Mouse (Mus musculus) megakaryocyte, adult 5-6 weeks (primary cell): ENCODE measurements around the gene B3galt1. TPM values are rescaled to one million over a fixed set of nuclear protein-coding genes. Genes with fewer than 3 reads are reported as not detected.

Experiments
- ATAC-seq: 2 replicates; pipeline ENCODE4 v1.8.0; 2016; ENCODE audit warnings: mild to moderate bottlenecking, inconsistent platforms; ENCODE audit not compliant: poor library complexity, severe bottlenecking
- total RNA-seq, 2 experiments: library from RNA; stranded (forward) in 1 of 2; stranded (reverse) in 1 of 2; fragments of 153-499, 151-499 nt in 1 of 2; fragments of 221-1000, 200-1000 nt in 1 of 2; gene quantifications; 2 replicates each; pipeline versions ENCODE4 v1.2.3 to v1.2.4; 2015 to 2017

The B3galt1 gene
- total RNA-seq, 2 experiments from 2014 or later = not detected

DNA sequence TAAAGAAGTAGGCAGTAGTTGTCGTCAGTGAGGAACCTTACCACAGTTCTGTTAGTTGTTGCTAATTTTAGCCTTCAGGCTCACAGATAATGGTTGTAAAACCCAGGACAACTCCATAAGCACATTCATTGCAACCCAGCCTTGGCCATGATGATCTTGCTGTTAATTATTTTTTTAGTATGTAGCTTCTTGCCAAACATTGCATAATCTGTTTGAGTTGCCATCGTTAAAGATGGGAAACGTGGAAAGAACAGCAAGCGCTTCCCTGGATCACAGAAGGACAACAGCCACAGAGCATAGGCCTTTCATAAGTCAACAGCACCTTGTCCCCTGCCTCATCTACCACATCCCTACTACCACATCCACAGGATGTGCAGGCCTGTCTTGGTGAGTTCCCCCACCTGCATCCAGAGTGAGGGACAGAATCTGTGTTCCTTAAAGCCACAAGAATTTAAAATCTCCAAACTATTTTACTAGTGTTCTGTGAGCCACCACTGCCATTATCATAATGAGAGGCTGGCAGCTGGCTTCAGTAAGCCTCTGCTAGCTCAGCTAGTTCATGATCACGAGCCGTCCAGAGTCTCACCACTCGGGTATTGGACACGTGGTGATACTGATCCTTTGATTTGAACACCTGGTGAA, 337.1 kb downstream of the B3galt1 start:
- no peak for ATAC-seq

DNA sequence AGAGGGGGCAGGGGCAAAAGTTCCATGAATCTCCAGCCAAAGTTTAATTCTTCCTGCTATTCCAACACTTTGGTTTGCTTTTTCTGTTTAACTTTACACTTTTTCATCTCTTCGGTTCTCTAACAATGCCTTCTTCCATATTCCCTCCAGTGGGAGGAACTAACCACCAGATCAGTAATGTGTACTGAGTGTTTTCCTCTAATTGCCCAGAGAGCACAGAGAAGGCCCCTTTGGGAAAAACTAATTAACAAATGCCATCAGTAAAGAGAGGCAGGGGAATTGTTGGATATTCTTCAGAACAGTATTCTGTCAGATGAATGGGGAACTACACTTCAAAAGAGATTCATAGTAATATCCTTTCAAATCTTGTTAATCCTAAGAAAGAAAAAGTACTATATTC, 338.1 kb downstream of the B3galt1 start:
- no peak for ATAC-seq

DNA sequence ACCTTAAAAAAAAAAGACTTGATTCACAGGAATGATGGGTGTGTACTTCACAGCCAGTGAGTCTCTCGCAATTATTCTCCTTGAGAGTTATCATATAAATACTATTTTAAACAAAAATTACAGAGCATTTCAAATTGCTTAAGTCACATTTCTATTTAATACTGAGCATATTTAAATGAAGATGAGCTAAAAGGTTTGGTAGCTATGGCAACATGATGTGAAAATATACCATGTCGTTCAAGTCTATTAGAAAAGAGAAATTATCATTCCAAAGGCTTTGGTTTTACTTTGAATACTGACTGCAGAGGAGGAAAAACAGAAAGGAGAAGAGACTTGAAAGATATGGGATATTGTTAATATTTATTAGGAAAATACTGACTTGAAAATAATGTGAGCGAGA, 366.3 kb downstream of the B3galt1 start:
- no peak for ATAC-seq

DNA sequence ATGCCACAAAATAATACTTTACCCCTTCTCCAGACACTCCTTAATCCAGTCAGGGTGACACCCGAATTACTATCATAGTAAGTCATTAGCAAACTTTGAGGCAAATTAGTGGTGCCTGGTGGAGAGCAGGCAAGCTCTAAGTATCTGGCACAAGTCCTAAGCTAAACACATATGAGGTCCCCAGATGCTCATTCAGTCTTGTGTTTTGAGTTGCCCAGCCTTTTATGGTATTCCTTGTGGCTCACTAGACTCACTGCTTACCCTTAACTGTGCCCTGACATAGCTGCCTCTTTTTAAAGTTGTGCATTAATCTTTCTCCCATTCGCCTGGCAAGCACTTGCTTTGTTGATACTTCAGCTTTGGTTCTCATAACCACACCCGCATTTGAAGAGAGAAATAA, 382.7 kb downstream of the B3galt1 start:
- ATAC-seq = no peak

DNA sequence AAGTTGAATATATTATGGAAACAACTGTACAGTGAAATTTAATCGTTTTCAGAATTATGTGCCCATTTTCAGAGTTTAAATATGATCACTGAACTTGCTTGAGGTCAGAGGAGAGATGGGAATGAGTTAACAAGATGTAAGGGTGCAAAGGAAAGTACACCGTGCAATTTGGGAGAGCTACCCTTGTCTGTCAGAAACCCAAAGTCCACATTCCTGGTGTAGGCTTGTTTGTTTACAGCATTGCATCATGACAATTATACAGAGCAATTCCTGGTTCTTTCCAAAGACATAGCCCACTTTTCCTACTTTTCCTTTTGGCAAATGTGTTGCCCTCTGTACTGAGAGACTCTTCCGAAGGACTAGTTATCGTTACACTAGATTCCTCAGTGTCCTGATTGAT, 390.5 kb downstream of the B3galt1 start:
- ATAC-seq = no peak

DNA sequence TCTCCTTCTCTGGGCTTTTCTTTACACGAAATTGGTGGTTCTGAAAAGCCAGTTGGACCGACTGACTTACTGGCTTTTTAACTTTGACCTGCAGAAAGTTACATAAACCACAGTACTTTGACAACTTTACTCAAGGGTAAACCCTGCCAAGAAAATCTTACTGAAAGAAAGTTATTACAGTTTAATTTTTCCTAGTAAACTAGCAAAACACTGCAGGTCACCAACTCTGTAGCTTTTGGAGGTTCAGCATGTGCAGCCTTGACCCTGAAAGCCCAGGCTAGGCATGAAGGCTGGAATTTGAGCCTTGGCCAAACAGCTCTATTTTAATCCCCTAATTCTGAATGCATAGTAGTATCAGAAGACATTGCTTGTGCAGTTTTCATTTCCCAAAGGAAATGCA, 391.9 kb downstream of the B3galt1 start:
- no peak for ATAC-seq

DNA sequence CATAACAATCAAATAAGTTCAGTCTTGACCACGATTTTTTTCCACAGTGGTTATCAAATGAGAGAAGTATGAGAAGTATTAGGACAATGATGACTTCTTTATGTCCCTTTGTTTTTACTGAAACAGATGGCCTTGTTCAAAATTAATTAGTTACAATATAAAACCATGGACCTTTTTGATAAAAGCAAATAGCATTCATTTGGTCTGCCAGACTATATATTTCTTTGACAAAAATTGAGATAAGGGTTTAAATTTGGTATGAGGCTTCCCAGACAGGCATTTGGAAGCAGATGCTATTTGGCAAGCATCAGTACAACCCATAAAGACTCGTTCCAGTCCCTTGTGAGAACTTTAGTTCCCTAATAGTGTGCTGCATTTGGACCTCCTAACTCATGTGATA, 395.0 kb downstream of the B3galt1 start:
- no peak for ATAC-seq

DNA sequence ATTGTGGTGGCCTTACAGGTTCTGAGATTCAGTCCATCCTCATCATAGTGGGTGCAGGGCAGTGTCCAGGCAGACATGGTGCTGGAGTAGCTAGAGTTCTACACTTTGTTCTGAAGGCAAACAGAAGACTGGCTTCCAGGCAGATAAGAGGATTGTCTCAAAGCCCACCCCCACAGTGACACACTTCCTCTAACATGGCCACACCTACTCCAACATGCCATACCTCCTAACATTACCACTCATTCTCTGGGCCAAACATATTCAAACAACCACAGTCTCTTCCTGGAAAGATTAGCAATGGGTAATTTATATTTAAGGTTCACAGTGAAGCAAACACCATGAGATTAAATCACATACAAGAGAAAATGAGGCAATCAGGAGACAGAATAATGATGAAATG, 403.1 kb downstream of the B3galt1 start:
- no peak for ATAC-seq

DNA sequence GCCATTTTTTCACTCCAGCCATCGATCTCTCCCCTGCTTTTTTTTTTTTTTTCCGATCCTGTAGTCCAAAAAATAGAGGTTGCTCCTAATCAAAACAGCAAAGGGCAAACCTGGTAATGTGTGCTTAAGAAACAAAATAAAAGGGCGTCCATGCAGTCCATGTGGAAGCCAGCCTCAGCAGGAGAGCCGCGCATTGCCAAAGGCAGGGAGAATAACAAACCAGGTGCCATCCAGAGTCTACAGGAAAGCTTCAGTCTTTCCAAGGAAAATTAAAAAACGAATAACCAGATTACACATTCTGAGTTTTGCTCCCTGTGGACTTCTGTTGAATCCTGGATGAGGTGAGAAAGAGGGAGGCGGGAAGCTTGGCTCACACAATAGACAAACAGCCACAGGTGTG, 405.4 kb downstream of the B3galt1 start:
- ATAC-seq = no peak

DNA sequence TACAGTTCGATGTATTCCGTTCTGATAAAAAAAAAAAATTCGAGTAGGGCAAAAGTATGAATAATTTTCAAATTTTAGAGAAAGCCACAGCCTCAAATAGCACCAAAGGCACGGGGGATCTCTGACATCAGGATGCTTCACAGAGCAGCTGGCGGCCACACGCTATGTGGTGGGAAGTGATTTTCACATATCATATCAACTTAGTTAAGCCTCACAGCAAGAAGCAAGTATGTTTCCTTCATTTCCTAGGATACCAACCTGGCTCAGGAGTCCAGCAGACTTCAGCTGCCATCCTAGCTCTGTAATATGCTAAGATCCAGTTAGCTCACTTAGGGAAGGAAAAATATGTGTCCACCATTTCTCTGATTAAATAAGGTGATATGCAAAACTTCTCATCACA, 405.9 kb downstream of the B3galt1 start:
- ATAC-seq = no peak

DNA sequence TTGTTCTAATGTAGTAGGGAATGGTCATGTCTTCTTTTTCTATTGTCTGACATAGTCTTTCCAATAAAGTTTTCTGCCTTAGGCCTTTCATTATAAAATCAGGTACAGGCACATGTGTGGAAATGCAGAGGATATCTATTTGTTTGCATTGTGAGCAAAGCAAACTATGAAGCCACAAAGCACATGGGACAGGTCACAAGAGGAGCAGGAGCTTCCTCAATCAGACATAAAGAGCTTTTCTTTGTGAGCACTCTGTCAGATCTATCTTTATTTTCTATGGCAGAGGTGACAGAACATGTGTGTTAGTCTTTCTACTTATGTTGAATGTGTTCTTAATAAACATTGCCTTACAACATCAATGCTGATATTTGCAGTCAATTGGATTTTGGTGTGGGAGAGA, 410.1 kb downstream of the B3galt1 start:
- ATAC-seq = no peak

DNA sequence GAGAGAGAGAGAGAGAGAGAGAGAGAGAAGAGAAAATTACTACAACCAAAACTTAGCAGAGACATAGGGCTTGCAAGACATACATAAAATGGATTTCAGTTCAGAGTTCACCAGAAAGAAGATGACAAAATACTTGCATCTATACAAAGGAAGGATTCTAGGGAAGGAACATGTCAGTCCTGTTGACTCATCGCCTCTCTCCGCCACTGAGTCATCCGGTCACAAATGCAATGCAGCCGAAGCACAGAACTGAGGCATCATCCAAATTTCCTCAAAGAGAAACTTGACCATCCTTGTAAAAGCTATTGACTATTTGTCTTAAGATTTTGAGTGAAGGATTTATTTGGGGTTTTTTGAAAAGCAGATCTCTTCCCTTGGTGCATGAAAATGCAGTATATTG, 410.8 kb downstream of the B3galt1 start:
- no peak for ATAC-seq

DNA sequence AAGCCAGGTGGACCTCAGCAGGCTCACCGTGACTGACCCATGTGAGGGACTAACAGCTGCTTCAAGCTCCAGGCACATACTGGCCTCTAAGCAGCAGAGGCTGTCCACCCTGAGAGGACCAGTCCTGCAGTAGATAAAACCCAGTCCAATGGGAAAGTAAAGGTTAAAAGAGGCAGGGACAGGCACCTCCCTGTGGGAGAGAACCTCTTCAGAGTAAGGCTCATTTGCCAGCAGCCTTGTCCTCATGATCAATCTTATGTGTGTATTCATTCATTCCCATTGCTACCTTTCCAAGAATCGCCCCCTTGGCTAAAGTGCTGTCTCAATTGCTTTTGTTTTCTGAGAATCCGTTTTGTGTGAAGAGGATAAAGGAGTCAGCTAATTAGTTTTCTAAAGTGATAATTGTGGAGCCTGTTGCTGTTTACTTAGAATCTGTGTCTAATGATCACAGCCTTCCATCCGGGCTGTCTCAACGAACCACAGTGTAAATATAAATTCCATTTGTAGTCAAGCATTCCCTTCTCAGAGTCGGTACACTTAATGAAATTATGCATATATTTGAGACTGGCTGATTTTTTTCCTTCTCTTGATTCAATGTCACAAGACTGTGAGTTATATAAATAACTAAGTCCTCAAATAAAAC, 412.1 kb downstream of the B3galt1 start:
- ATAC-seq = no peak

DNA sequence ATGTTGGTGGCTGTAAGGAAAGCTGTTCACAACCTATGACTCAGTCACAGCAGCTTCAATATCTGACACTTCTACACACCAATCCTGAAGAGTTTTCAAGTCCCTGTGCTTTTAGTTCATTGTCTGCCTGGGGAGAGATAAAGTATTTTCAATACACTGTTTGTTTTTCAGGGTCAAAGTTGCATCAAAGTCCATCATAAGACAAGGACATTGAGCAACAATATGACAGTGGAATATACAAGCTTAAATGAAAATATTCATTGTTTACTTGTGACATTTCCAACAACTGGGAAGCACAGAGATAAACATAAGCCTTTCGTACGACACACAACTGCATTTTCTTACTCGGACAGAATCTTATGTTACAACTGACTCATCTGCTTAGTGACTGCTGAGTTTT, 417.9 kb downstream of the B3galt1 start:
- ATAC-seq = no peak

DNA sequence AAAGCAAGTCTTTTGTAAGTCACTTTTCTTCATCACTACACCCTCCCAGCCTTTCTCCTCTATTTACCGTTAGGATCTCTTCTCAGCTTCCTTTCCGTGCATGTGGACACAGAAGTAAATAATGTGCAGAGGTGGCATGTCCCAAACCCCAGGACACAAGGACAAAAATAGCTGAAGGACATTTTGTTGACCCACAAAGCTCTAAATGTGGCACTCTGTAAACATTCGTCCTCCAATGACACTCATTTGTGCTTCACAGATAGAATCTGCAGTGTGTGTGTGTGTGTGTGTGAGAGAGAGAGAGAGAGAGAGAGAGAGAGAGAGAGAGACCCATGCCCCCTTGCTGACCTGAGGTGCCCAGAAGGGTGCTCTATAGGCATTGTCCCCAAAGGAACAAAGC, 419.5 kb downstream of the B3galt1 start:
- no peak for ATAC-seq

DNA sequence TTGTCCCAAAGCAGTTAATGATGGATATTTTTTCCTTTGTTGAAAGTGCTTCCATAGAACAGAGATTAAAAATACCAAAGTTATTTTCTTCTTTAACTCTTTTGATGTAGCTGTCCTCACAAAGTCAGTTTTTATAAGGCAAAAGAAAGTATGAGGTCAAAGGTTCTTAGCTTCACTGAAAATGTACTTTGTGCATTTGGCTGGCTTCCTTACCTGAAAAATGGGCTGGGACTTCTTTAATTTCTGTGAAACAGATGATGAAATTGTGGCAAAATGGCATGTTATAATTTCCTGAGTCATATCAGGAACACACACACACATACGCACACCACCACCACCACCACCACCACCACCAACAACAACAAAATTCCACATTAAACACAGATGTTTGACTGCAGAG, 427.8 kb downstream of the B3galt1 start:
- no peak for ATAC-seq

DNA sequence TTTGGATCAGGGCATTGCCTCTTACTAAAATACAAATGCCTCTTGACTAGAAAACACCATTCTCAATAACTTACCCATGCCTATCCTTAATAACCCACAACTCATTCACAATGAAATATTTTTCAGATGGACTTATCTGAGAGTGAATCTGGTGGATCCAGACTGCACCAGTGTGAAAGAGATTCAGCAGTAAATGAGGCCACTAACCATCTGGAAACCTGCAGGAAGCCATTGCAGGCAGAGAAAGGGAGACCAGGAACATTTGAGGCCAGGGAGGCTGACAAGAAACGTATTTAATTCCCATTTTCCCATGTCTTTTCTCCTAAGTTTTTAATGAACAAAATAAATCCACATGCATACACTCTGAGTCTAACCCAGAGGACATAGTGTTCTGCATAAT, 437.4 kb downstream of the B3galt1 start:
- no peak for ATAC-seq

DNA sequence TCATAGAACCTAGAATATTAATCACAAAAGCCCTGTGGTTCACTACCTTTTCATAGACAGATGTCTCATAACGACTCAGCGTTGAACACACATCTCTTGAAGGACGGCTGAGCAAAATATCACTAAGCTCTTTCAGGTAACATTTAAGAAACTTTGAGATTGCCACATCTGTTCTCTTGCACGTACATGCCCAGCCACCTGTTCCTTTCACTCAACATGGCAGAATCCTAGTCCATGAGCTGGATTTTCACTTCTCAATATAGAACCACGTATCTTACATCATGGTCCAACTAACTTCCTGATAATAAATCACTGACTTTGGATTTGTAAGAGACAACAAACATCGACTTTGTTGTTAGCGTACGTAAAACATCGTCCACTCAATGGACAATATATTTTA, 439.5 kb downstream of the B3galt1 start:
- no peak for ATAC-seq

DNA sequence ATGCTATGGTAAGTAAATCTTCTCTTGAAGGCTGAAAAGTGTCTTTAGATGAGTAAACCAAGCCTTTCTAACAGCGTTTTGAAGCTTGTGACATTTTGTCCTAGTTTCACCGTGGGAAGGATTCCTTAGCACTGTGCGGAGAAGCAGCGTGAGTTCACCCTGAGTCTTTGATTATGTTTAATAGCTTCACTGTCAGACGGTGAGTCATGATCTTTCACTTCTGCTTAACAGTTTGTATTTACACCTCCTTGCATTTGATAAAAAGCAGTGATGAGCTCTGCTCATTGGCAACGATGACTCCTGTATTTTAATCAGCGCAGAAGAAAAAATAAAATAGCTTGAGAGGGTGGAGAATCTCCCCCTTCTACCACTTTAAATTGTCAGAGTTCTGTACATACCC, 440.0 kb downstream of the B3galt1 start:
- ATAC-seq = no peak

DNA sequence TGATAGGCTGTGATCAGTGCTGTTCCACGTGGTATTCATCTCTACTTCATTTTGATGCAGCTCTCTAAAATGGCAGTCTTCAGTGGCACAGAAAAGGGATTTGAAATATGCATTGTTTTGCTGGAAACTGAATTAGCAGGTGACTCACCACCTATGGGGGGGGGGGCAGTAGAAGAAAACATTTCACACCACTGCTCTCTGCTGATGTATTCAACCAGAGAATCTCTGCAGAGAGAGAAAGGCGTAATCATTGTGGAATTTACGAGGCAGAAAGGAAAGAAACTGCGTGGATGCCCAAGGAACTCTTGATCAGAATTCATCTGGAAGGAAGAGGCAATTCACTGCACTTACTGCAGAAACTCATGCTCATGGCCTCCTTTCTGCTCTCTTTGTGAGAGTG, 445.7 kb downstream of the B3galt1 start:
- no peak for ATAC-seq

DNA sequence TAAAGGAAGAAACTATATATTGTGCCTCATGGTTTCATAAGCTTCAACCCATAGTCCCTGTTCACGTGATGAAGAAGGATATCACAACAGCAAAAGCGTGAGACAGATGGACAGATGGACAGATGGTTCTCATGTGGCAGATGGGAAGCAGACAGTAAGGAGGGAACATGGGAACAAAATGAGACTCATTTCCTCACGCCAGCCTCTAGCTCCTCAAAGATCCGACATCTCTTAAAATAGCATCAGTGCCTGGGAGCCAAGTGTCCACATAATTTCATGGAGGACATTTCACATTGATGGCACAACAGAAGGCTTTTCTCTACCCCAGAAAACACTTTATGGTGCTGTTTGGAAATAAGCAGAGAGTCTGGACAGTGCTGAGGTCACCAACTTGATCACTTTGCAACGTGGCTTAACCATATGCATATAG, 454.6 kb downstream of the B3galt1 start:
- no peak for ATAC-seq

DNA sequence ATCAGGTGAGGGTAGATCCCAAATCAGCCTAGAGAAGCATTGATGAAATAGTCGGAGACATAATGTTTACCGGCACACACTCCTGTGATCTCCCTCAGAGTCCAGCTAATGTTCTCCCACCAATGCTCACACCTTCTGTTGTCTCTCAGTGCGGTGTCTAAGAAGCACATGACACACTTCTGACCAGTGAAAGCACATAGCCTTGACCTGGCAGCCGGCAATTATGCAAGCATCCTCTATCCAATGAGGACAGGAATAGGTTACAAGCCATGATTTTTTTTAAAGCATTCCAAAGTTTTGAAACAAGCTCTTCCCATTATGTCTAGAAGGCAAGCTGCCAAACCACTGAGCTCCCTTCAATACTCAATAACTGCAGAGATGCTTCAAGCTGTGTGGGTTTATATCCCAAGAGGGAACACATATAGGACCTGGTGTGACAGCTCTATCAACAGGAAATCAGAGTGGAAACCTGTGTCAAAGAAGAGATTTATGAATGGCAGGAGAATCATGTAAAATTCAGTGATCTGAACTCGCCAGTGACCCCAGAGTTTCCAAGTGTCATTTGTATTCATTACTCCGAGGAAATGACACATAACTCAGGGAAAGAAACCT, 456.0 kb downstream of the B3galt1 start:
- no peak for ATAC-seq

DNA sequence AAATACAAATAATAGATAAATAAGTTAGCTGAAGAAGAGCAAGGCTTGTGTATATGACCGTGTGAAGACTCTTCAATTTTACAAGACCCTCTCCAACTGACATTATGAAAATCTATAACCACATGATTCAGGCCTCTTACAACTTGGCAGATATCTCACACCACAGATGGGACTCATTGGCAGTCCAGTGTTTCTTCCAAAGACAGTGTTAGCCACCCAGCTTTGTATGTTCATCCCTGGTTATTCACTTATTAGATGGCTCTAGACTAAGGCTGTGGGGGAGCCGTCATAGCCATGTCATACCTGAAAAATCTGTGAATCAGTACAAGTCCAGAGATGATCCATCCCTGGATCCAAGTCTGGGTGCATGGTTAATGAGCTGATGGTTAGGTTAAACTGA, 463.1 kb downstream of the B3galt1 start:
- ATAC-seq = no peak
